Mouse (Mus musculus): ENCODE data around the gene Srebf2. TPM values are rescaled to one million over a fixed set of nuclear protein-coding genes. Genes with fewer than 3 reads are reported as not detected.

Srebf2 gene
- polyA plus RNA-seq, 1 experiment from 2014 or later = 105 TPM

DNA sequence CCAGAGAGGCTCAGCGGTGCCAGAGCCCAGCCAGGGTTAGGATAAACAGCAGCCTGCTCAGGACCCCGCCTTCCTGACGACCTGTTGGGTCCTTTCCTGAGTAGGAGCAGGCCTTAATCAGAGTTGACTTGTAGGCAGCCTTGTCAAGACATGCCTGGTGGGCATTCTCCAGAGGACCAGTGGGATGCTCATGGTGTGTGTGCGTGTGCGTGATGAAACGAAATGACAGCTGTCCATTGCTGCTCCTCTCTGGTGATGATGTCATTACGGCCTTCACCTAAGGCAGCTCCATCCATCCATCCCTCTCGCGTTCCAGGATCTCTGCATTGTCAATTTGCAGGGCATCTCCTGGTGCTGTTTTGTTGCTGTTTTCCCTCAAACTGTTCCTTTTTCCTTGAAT is 12.5 kb downstream of the Srebf2 start:
- H3K36me3 ChIP-seq (replicated peaks; ENCODE audit: control insufficient read depth, insufficient read depth, low read depth, low read length) = no peaks in the 10 kb centered on the region
- DNase-seq (ENCODE audit: low spot score) (no peak), ATAC-seq (replicated peaks; ENCODE audit: insufficient number of reproducible peaks, low FRiP score, low TSS enrichment, low read depth) (no peak)
- H3K9ac ChIP-seq (replicated peaks; ENCODE audit: low read length) = no peak overlapping the region
- H3K4me1 ChIP-seq (ENCODE audit: control insufficient read depth, insufficient read depth, low read length) = no peaks in the 10 kb centered on the region; the same call in 1 of the 2 replicates
- H3K27ac ChIP-seq (replicated peaks; ENCODE audit: low read depth, low read length) = no peak overlapping the region
- no peak overlapping the region for H3K4me3 ChIP-seq (ENCODE audit: low read depth, low read length)
- H3K9me3 ChIP-seq (replicated peaks; ENCODE audit: control insufficient read depth, low read length) = no peaks in the 10 kb centered on the region
- no peaks in the 10 kb centered on the region for H3K27me3 ChIP-seq (ENCODE audit: control insufficient read depth, insufficient read depth, low read length)
- no peak overlapping the region for H3K4me2 ChIP-seq (ENCODE audit: low read depth, low read length)
- 82% methylated on average over 9 of the region's 9 CpGs for WGBS

DNA sequence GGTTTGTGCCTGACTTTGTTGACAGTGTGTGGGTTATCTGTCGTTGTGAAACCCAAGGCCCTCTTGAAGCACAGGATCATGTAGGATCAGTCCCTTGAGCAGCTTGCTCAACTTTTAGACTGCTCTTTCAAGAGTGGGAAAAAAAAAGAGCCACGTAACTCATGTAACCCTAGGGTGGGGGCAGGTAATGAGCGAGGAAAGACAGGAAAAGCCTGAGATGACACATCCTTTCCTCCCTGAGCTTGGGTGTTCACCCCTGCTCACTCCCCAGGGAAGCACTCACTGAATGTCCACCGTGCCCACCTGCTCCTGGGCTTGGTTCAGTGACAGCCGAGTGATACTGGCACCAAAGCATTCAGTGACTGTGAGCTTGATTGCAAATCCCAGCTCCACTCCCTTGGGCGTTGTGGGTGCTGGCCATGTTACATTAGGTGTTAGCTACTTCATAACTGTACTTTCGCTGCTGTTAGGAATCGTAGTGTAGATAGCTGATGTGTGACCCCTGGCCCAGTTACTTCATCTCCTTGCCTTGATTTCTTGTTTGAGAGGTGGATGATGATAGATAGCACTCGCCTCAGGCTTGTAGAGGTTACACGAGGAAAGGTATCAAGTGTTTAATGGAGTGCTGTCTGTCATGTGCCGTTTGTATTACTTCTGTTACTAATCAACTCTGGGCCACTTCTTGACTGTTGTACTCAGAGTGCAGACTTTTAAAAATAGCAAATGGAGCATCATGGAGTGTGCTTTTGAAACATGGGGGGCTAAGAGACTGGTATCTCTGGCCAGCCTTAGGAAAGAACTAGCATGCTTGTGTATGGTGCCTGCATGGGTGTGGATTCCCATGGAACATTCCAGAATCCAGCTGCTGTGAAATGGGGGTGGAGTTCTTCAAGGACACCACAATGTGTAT is 14.0 kb downstream of the Srebf2 start:
- Histone ChIP-seq H3K9me3 (replicated peaks; ENCODE audit: control insufficient read depth, low read length) (no peaks in the 10 kb centered on the region), H3K27ac (replicated peaks; ENCODE audit: low read depth, low read length) (no peak overlapping the region), H3K27me3 (ENCODE audit: control insufficient read depth, insufficient read depth, low read length) (no peaks in the 10 kb centered on the region), H3K4me3 (ENCODE audit: low read depth, low read length) (no peak overlapping the region), H3K36me3 (replicated peaks; ENCODE audit: control insufficient read depth, insufficient read depth, low read depth, low read length) (no peaks in the 10 kb centered on the region), H3K4me2 (ENCODE audit: low read depth, low read length) (no peak overlapping the region), H3K4me1 (ENCODE audit: control insufficient read depth, insufficient read depth, low read length) (no peaks in the 10 kb centered on the region; the same call in 1 of the 2 replicates), H3K9ac (replicated peaks; ENCODE audit: low read length) (no peak overlapping the region)
- ATAC-seq (replicated peaks; ENCODE audit: insufficient number of reproducible peaks, low FRiP score, low TSS enrichment, low read depth) (no peak), DNase-seq (ENCODE audit: low spot score) (no peak)
- 80% methylated on average over 11 of the region's 11 CpGs for WGBS

GRCm38 (mm10) chr15:82161965-82162600 is 15.1 kb downstream of the Srebf2 start:
- Histone ChIP-seq H3K4me3 (ENCODE audit: low read depth, low read length) (no peak overlapping the region), H3K4me1 (ENCODE audit: control insufficient read depth, insufficient read depth, low read length) (no peaks in the 10 kb centered on the region; the same call in 1 of the 2 replicates), H3K36me3 (replicated peaks; ENCODE audit: control insufficient read depth, insufficient read depth, low read depth, low read length) (no peaks in the 10 kb centered on the region), H3K9ac (replicated peaks; ENCODE audit: low read length) (no peak overlapping the region), H3K27me3 (ENCODE audit: control insufficient read depth, insufficient read depth, low read length) (no peaks in the 10 kb centered on the region), H3K4me2 (ENCODE audit: low read depth, low read length) (no peak overlapping the region), H3K9me3 (replicated peaks; ENCODE audit: control insufficient read depth, low read length) (no peaks in the 10 kb centered on the region), H3K27ac (replicated peaks; ENCODE audit: low read depth, low read length) (no peak overlapping the region)
- no peak for ATAC-seq (replicated peaks; ENCODE audit: insufficient number of reproducible peaks, low FRiP score, low TSS enrichment, low read depth)
- no peak for DNase-seq (ENCODE audit: low spot score)
- 89% methylated on average over 12 of the region's 12 CpGs for whole genome bisulfite sequencing

GRCm38 (mm10) chr15:82163356-82164060 is 16.5 kb downstream of the Srebf2 start:
- H3K36me3 ChIP-seq (replicated peaks; ENCODE audit: control insufficient read depth, insufficient read depth, low read depth, low read length) = no peaks in the 10 kb centered on the region
- no peak for DNase-seq (ENCODE audit: low spot score)
- H3K4me3 ChIP-seq (ENCODE audit: low read depth, low read length) = no peak overlapping the region
- 88% methylated on average over 10 of the region's 10 CpGs for WGBS
- no peaks in the 10 kb centered on the region for H3K9me3 ChIP-seq (replicated peaks; ENCODE audit: control insufficient read depth, low read length)
- H3K4me2 ChIP-seq (ENCODE audit: low read depth, low read length) = no peak overlapping the region
- no peak overlapping the region for H3K9ac ChIP-seq (replicated peaks; ENCODE audit: low read length)
- H3K27ac ChIP-seq (replicated peaks; ENCODE audit: low read depth, low read length) = no peak overlapping the region
- no peak for ATAC-seq (replicated peaks; ENCODE audit: insufficient number of reproducible peaks, low FRiP score, low TSS enrichment, low read depth)
- H3K4me1 ChIP-seq (ENCODE audit: control insufficient read depth, insufficient read depth, low read length) = no peaks in the 10 kb centered on the region; the same call in 1 of the 2 replicates
- H3K27me3 ChIP-seq (ENCODE audit: control insufficient read depth, insufficient read depth, low read length) = no peaks in the 10 kb centered on the region

DNA sequence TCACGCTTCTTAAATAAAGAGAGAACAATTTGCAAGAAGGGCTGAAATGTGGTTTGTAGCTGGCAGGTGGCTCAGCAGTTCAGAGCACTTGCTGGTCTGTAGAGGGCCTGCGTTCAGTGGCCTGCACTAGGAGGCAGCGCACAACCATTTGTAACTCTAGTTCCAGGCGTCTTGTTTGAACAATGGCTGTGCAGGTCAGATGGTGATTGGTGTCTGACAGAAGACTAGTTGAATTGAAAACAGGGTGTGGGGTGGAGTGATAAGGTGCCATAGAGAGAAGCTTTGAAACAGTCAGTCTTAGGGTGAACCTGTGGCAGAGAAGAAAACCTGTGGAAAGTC is 17.0 kb downstream of the Srebf2 start:
- no peak overlapping the region for H3K4me2 ChIP-seq (ENCODE audit: low read depth, low read length)
- H3K9ac ChIP-seq (replicated peaks; ENCODE audit: low read length) = no peak overlapping the region
- no peaks in the 10 kb centered on the region for H3K9me3 ChIP-seq (replicated peaks; ENCODE audit: control insufficient read depth, low read length)
- no peak for ATAC-seq (replicated peaks; ENCODE audit: insufficient number of reproducible peaks, low FRiP score, low TSS enrichment, low read depth)
- DNase-seq (ENCODE audit: low spot score) = no peak
- H3K27me3 ChIP-seq (ENCODE audit: control insufficient read depth, insufficient read depth, low read length) = no peaks in the 10 kb centered on the region
- no peaks in the 10 kb centered on the region; the same call in 1 of the 2 replicates for H3K4me1 ChIP-seq (ENCODE audit: control insufficient read depth, insufficient read depth, low read length)
- WGBS = 62% methylated on average over 4 of the region's 4 CpGs
- no peak overlapping the region for H3K4me3 ChIP-seq (ENCODE audit: low read depth, low read length)
- no peak overlapping the region for H3K27ac ChIP-seq (replicated peaks; ENCODE audit: low read depth, low read length)
- H3K36me3 ChIP-seq (replicated peaks; ENCODE audit: control insufficient read depth, insufficient read depth, low read depth, low read length) = no peaks in the 10 kb centered on the region; the same call in 1 of the 2 replicates

DNA sequence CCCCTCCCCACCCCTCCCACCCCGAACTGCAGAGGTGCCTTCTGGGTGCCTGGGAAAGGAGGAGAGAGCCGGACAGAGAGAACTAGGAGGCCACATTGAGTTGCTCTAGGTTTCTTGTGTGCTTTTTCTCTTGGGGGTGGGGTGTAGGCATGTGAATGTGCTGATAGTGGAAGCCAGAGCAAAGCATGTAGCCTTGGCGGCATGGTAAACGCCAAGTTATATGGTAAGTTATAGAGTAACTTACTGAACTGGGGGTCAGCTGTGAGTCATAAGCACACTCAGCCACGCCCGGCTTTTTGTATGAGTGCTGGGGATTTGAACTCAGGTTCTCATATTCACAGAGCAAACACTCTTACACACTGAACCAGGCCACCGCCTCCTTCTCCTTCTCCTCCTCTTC is 17.5 kb downstream of the Srebf2 start:
- ATAC-seq (replicated peaks; ENCODE audit: insufficient number of reproducible peaks, low FRiP score, low TSS enrichment, low read depth) (no peak), DNase-seq (ENCODE audit: low spot score) (no peak)
- Histone ChIP-seq H3K27ac (replicated peaks; ENCODE audit: low read depth, low read length) (no peak overlapping the region), H3K36me3 (replicated peaks; ENCODE audit: control insufficient read depth, insufficient read depth, low read depth, low read length) (no peaks in the 10 kb centered on the region; the same call in 1 of the 2 replicates), H3K4me1 (ENCODE audit: control insufficient read depth, insufficient read depth, low read length) (no peaks in the 10 kb centered on the region; the same call in 1 of the 2 replicates), H3K9me3 (replicated peaks; ENCODE audit: control insufficient read depth, low read length) (no peaks in the 10 kb centered on the region), H3K4me3 (ENCODE audit: low read depth, low read length) (no peak overlapping the region), H3K9ac (replicated peaks; ENCODE audit: low read length) (no peak overlapping the region), H3K27me3 (ENCODE audit: control insufficient read depth, insufficient read depth, low read length) (no peaks in the 10 kb centered on the region), H3K4me2 (ENCODE audit: low read depth, low read length) (no peak overlapping the region)
- WGBS = 86% methylated on average over 7 of the region's 7 CpGs

- ATAC-seq (replicated peaks; ENCODE audit: insufficient number of reproducible peaks, low FRiP score, low TSS enrichment, low read depth) (no peak), DNase-seq (ENCODE audit: low spot score) (peak; percentile 73)
- H3K9ac ChIP-seq (replicated peaks; ENCODE audit: low read length) = no peak overlapping the region
- no peak overlapping the region for H3K27ac ChIP-seq (replicated peaks; ENCODE audit: low read depth, low read length)
- no peak overlapping the region for H3K4me3 ChIP-seq (ENCODE audit: low read depth, low read length)
- H3K36me3 ChIP-seq (replicated peaks; ENCODE audit: control insufficient read depth, insufficient read depth, low read depth, low read length) = peaks cover 3% of the 10 kb centered on the region
- no peaks in the 10 kb centered on the region; the same call in 1 of the 2 replicates for H3K4me1 ChIP-seq (ENCODE audit: control insufficient read depth, insufficient read depth, low read length)
- H3K9me3 ChIP-seq (replicated peaks; ENCODE audit: control insufficient read depth, low read length) = no peaks in the 10 kb centered on the region
- 60% methylated on average over 8 of the region's 8 CpGs for WGBS
- no peak overlapping the region for H3K4me2 ChIP-seq (ENCODE audit: low read depth, low read length)
- no peaks in the 10 kb centered on the region for H3K27me3 ChIP-seq (ENCODE audit: control insufficient read depth, insufficient read depth, low read length)
Observed at GRCm38 (mm10) chr15:82165332-82166239, 18.6 kb downstream of the Srebf2 start.

All from embryonic facial prominence, embryonic 11.5 days (tissue).